Mouse (Mus musculus) heart, embryonic 11.5 days (tissue): ENCODE measurements at regions not wholly inside any gene's neighbourhood (a gene's known extent, or its start where the extent isn't known, plus 50 kb on each side); places are given as distances from the start of the nearest gene placed in this dataset.

Source experiments
- ATAC-seq: fragments of 200-750 bp; cut with Nextera tagmentation; replicated peaks from 2 replicates; pipeline ENCODE4 v1.8.0; 2017; ENCODE audit warnings: moderate library complexity; ENCODE audit not compliant: insufficient number of reproducible peaks, low FRiP score, low TSS enrichment
- H3K27ac ChIP-seq: fragments of 300-500 bp; sonication (generic); 2 replicates; pipeline ENCODE4 v1.5.1; 2014; ENCODE audit warnings: mild to moderate bottlenecking, low read depth, low read length
- H3K27me3 ChIP-seq: fragments of 300-500 bp; sonication (generic); 2 replicates; pipeline ENCODE4 v1.6.1; 2014; ENCODE audit warnings: mild to moderate bottlenecking, low read length, mixed read lengths; ENCODE audit not compliant: control insufficient read depth, insufficient read depth
- H3K36me3 ChIP-seq: fragments of 300-500 bp; sonication (generic); 2 replicates; pipeline ENCODE4 v1.6.1; 2014; ENCODE audit warnings: mild to moderate bottlenecking, low read length, moderate library complexity, mixed read lengths; ENCODE audit not compliant: control insufficient read depth, insufficient read depth
- H3K4me1 ChIP-seq: fragments of 300-500 bp; sonication (generic); 2 replicates; pipeline ENCODE4 v1.6.1; 2014; ENCODE audit warnings: low read length; ENCODE audit not compliant: control insufficient read depth, insufficient read depth
- H3K4me2 ChIP-seq: fragments of 300-500 bp; sonication (generic); 2 replicates; pipeline ENCODE4 v1.6.1; 2014; ENCODE audit warnings: mild to moderate bottlenecking, moderate library complexity
- H3K4me3 ChIP-seq: fragments of 300-500 bp; sonication (generic); 2 replicates; pipeline ENCODE4 v1.5.1; 2014; ENCODE audit warnings: low read depth, low read length
- H3K9ac ChIP-seq: fragments of 300-500 bp; sonication (generic); 2 replicates; pipeline ENCODE4 v1.6.1; 2014; ENCODE audit warnings: mild to moderate bottlenecking, low read depth, low read length, moderate library complexity
- H3K9me3 ChIP-seq: fragments of 300-500 bp; sonication (generic); replicated peaks from 2 replicates; pipeline ENCODE4 v1.6.1; 2016; ENCODE audit warnings: low read length; ENCODE audit not compliant: control insufficient read depth
- WGBS: fragments of 180-500 bp; shearing (Covaris S2); extraction: QIAGEN DNeasy Blood & Tissue Kit; methylation state at CpG from one replicate; pipeline ENCODE4 v1.1.7; 2014; ENCODE audit not compliant: insufficient replicate concordance; 5-methylcytosine and 5-hydroxymethylcytosine counted together

- Histone ChIP-seq H3K4me3 (no peak overlapping the region), H3K9me3 (no peaks in the 10 kb centered on the region), H3K27me3 (no peaks in the 10 kb centered on the region), H3K36me3 (no peaks in the 10 kb centered on the region), H3K4me1 (no peaks in the 10 kb centered on the region), H3K9ac (no peak overlapping the region), H3K27ac (no peak overlapping the region), H3K4me2 (no peak overlapping the region)
- WGBS: 73% methylated on average over 7 of the region's 7 CpGs
- ATAC-seq: no peak
Measured at GRCm38 (mm10) chr10:92625781-92626180, 96.4 kb downstream of the Nedd1 start.

DNA sequence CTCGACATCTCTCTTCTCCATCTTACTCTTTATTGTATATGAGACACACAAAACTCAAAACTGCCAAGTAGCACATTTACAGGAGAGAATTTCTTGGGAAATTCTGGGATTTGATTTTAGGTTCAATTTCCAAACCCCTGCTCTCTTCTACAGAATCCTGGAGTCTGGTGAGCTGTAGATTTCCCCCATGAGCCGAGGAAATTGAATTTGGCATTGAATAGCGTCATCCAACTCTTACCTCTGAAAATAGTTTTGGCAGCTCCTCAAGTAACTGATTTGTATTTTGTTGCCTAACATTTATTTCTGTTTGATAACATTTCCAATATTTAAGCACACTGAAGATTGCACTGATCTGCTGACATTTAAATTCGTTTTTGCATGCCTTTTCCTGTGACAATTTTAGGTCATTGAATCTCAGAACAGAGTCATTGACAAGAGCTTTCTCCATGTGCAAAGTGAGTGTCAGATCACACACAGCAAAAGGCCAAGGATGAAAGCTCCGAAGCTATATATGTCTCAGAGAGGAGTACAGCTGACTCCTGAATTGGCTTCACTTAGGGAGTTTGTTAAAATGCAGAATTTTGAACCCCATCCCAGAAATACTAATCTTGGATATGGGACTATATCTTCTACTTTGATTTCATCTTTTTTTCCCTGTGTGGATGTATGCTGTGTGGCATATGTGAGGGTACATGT, 106.4 kb downstream of the Nedd1 start:
- no peaks in the 10 kb centered on the region for H3K9me3 ChIP-seq
- H3K4me3 ChIP-seq: no peak overlapping the region
- no peak for ATAC-seq
- no peaks in the 10 kb centered on the region for H3K36me3 ChIP-seq
- no peak overlapping the region for H3K27ac ChIP-seq
- WGBS: 69% methylated on average over 5 of the region's 5 CpGs
- H3K4me2 ChIP-seq: no peak overlapping the region
- no peaks in the 10 kb centered on the region for H3K4me1 ChIP-seq
- no peaks in the 10 kb centered on the region for H3K27me3 ChIP-seq
- H3K9ac ChIP-seq: no peak overlapping the region

GRCm38 (mm10) chr10:92614341-92614740, 107.9 kb downstream of the Nedd1 start:
- H3K4me3 ChIP-seq: no peak overlapping the region
- no peak overlapping the region for H3K4me2 ChIP-seq
- no peaks in the 10 kb centered on the region for H3K36me3 ChIP-seq
- 75% methylated on average over 6 of the region's 6 CpGs for WGBS
- ATAC-seq: no peak
- no peaks in the 10 kb centered on the region for H3K27me3 ChIP-seq
- H3K9ac ChIP-seq: no peak overlapping the region
- no peaks in the 10 kb centered on the region for H3K4me1 ChIP-seq
- H3K27ac ChIP-seq: no peak overlapping the region
- no peaks in the 10 kb centered on the region for H3K9me3 ChIP-seq

DNA sequence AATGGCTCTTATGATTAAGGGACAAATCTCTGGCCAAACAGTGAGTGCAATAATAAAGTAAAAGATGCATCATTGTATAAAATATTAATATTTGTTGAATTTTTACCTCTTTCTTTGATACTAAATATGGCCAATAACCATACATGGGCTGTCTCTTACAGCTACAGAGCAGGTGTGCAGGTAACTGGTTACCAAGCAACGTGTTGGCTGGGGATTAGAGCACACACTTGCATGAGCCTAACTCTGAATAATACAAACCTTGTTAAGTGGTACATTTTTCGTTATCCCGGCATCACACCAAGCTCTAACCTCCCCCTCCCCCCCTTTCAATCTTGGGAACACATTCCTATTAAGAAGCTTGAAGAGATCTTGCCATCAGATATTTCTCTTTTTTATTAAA, 111.2 kb downstream of the Nedd1 start:
- Histone ChIP-seq H3K27me3 (no peaks in the 10 kb centered on the region), H3K27ac (no peak overlapping the region), H3K9me3 (no peaks in the 10 kb centered on the region), H3K4me3 (no peak overlapping the region), H3K4me1 (no peaks in the 10 kb centered on the region), H3K9ac (no peak overlapping the region), H3K36me3 (no peaks in the 10 kb centered on the region), H3K4me2 (no peak overlapping the region)
- WGBS: 83% methylated on average over 3 of the region's 3 CpGs
- ATAC-seq: no peak

DNA sequence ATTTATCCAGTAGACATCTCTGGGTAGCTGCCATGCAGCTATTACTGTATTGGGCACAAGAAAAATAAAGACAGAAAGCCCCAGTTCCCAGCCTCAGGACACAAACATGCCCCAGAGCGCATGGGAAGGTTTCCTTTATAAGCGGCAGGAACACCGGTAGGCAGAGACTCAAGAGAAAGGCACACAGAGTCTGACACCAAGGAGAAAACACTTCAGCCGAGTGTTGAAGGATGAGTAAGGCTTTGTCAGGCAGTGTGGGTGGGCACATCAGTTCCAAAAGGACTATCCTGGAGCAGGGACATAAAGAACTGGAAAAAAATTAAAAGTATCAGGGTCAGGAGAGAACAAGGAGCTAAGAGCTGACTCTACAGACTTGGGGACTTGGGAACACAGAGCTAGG, 115.5 kb downstream of the Nedd1 start:
- Histone ChIP-seq H3K4me1 (no peaks in the 10 kb centered on the region), H3K27me3 (no peaks in the 10 kb centered on the region), H3K4me3 (no peak overlapping the region), H3K9ac (no peak overlapping the region), H3K36me3 (no peaks in the 10 kb centered on the region), H3K9me3 (no peaks in the 10 kb centered on the region), H3K4me2 (no peak overlapping the region), H3K27ac (no peak overlapping the region)
- 48% methylated on average over 4 of the region's 4 CpGs for WGBS
- ATAC-seq: no peak

DNA sequence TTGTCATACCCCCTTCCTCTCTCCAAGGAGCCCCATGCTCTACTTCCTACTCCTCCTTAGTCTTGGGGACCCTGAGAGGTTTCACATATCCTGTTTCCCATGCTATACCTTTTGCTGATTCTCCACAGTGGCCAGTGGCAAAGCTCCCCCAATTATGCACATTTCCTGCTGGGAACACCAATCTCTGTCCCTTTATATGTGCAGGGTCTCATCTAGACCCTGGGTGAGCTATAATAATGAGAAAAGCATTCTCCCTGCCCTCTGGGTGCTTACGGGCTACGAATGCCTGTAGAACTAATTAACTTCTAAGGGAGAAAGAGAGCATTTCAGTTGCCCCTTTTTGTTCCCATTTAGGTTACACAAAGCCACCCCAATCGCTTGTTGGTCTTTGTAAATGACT, 116.6 kb downstream of the Nedd1 start:
- Histone ChIP-seq H3K27ac (no peak overlapping the region), H3K4me3 (no peak overlapping the region), H3K9me3 (no peaks in the 10 kb centered on the region), H3K27me3 (no peaks in the 10 kb centered on the region), H3K4me2 (no peak overlapping the region), H3K36me3 (no peaks in the 10 kb centered on the region), H3K9ac (no peak overlapping the region), H3K4me1 (no peaks in the 10 kb centered on the region)
- 79% methylated on average over 3 of the region's 3 CpGs for WGBS
- no peak for ATAC-seq

DNA sequence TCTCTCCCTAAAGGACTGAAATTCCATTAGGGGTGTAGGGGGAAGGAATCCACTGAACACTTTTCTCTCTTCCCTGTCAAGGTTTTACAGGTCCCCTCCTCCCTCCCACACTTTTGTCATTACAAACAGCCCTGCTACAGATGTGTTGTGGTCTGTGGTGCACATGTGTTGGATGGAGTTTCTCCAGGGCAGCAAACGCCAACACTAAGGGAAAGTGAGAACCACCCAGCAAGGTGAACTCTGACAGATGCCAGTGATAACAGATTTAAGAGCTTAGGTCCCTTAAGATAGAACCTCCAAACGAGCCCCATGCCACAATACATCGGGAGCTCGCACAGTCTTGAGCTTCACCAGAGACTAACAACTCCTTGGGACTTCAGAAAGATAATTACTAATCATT, 122.1 kb downstream of the Nedd1 start:
- no peaks in the 10 kb centered on the region for H3K36me3 ChIP-seq
- H3K27me3 ChIP-seq: no peaks in the 10 kb centered on the region
- WGBS: 46% methylated on average over 4 of the region's 4 CpGs
- no peak overlapping the region for H3K9ac ChIP-seq
- no peaks in the 10 kb centered on the region for H3K4me1 ChIP-seq
- H3K4me2 ChIP-seq: no peak overlapping the region
- no peaks in the 10 kb centered on the region for H3K9me3 ChIP-seq
- H3K4me3 ChIP-seq: no peak overlapping the region
- no peak for ATAC-seq
- no peak overlapping the region for H3K27ac ChIP-seq

- Histone ChIP-seq H3K4me1 (no peaks in the 10 kb centered on the region), H3K27me3 (no peaks in the 10 kb centered on the region; the same call in 1 of the 2 replicates), H3K9ac (no peak overlapping the region), H3K4me2 (no peak overlapping the region), H3K27ac (no peak overlapping the region), H3K4me3 (no peak overlapping the region), H3K36me3 (no peaks in the 10 kb centered on the region), H3K9me3 (no peaks in the 10 kb centered on the region)
- 34% methylated on average over 6 of the region's 6 CpGs for WGBS
- ATAC-seq: no peak
Measured at GRCm38 (mm10) chr10:92595496-92596355, 126.5 kb downstream of the Nedd1 start.
